Mouse (Mus musculus): Measurements from ENCODE around the gene Ptger2.

Ptger2 gene

DNA sequence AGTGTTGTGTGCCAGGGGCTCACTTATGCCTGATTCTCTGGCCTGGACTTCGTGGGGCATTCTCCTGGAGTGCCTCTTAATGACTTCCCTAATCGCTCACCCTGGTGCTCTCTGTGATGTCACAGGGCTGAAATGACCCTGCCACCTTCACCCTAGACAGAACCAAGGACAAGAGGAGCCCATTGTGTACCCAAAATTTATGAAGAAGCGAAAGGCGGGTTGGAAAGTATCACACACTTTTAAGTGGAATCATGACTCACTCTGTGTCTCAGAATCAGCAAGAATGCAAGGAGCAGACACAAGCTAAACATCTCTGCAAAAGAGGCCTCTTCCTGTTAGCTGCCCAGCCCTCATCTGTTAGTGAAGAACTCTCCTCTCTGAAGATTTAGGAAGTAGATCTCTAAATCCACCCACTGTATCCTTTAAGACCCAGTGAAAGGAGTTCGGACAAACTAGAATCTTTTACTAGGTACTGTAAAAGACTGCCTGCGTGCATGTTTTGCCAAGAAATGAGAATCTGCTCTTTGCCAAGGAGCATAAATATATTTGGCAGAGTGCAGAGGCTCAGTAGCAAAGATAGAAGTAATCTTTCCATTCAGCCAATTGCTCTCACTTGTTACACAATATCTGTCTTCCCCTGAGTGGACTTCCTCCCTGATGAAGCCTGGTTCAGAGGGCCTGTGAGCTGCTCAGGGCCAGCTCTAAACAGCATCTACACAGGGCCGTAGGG, 61.9 kb downstream of the Ptger2 start:
- DNase-seq, result peak in 1 of 2 experiments; percentile 1

DNA sequence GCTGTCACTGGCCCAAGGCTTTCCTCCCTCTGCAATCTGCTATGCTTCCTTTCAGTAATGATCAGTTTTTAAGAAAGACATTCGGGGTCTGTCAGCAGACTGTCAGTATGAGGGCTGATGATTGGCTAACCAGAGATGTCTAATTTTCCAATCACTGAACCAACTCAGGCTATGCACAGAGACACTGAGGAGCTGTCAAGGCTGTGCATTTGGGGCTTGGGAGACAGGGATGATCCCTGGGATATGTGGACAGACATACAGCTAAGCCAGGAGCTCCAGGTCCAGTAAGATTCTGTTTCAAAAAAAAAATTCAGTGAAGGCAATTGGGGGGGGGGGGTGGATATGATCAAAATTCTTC, 62.4 kb downstream of the Ptger2 start:
- DNase-seq, result no peak

DNA sequence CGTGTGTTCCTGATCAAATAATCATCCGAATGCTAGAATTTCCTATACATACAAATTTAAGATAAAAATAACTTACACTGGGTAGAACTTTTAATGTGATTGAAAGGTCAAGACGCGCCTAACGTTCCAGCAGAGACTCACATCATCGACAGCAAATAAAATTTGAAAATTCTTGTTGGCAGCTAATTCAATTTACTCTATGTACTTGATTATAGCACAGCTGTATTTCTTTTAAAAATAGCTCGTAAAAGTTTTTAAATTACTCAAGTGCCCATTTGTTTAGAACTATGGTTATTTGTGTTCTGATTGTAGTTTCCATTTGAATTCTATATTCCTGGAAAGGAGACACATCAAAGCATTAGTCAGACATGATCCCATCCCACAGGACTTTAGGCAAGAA, 63.1 kb downstream of the Ptger2 start:
- DNase-seq, result no peak
